Mouse (Mus musculus) sigmoid colon, adult 10 weeks (tissue): ENCODE data around the gene Csf3. TPM values are rescaled to one million over a fixed set of nuclear protein-coding genes. Genes with fewer than 3 reads are reported as not detected.

Experiments used
- polyA plus RNA-seq: library from polyadenylated mRNA; stranded (reverse); fragments of 350-450 nt; fragmentation: Illumina TruSeq; extraction: RNeasy Lipid Tissue Mini Kit (QIAGEN cat#74804); gene quantifications from one replicate; pipeline ENCODE4 v1.2.3, GENCODE M21; 2014; ENCODE audit warnings: low read depth, low replicate concordance

Csf3 gene
- polyA plus RNA-seq: not detected

DNA sequence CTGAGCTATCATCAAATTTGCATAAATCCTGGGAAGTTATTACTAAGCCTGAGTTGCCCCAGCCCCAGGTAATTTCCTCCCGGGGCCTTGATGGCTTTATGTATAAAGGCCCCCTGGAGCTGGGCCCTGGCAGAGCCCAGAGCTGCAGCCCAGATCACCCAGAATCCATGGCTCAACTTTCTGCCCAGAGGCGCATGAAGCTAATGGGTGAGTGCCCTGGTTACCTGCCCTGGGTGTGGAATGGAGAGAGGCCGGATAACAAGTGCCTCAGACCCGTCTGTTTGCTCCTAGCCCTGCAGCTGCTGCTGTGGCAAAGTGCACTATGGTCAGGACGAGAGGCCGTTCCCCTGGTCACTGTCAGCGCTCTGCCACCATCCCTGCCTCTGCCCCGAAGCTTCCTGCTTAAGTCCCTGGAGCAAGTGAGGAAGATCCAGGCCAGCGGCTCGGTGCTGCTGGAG, at the start of gene Csf3:
Gene Csf3, plus strand, starts transcription at position 51 of the 458 bp plus-strand sequence.

DNA sequence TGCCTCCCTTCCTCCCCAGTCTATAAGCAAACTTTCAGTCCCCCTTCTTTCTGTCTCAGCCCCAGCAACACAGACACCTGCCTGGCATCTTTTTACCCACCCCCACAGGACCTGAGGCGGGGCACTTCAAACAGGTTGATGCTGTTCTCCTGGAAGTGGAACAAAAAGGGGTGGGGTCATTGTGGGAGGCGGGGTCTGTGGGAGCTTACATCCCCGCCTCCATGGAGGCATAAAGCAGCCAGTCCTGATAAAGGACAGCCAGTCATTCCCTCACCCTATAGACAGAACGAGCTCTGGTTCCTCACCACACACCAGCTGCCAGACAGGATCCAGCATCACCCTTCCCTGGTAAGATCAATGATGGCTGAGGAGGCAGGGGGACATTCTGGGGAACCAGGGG, 37.0 kb upstream of the Csf3 start, which contains the start of gene Gsdma:
Gene Gsdma, plus strand, starts transcription at position 261 of the 400 bp plus-strand sequence.

DNA sequence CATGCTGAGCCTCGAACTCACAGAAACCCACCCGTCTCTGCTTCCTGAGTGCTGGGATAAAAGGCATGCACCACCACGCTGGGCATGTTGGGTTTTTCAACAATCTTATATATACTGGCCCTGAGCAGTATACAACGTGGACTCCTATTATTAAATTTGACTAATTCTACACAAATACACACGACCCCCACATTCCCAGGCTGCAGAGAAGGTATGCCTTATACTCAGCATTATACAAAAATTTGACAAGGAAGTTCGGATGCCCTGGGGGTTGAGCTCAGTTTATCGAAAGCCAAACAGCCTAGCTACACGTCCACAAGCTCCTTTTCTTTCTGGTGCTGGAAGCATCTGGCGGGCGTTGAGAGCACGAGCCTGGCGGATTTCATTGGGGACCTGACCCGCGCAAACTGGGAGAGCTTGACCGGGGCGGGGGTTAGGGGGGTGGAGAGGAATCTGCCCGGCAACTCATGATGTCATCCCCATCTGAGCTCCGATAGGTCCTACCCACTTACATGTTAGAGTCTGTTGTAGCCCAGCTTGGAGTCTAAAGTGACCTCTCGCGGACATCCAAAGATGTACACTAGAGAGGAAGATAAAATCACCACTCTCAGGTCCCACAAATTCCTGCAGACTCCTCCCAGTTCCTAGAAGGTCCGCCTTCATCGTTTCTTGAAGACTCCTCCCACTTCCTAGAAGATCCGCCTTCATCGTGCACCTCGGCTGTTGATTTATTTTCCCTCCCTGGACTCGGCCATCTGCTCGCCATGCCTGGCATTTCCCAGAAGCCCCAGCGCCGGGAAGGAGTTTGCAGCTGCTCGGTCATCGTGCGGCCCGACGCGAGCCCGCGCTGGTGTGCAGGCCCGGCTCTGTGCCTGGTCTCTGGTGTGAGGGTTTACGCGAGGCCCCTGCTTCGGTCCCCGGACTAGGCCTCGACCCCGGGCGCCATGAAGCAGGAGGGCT, 19.0 kb upstream of the Csf3 start, which contains the start of gene Psmd3:
Gene Psmd3, plus strand, starts transcription at position 769 of the 960 bp plus-strand sequence.

DNA sequence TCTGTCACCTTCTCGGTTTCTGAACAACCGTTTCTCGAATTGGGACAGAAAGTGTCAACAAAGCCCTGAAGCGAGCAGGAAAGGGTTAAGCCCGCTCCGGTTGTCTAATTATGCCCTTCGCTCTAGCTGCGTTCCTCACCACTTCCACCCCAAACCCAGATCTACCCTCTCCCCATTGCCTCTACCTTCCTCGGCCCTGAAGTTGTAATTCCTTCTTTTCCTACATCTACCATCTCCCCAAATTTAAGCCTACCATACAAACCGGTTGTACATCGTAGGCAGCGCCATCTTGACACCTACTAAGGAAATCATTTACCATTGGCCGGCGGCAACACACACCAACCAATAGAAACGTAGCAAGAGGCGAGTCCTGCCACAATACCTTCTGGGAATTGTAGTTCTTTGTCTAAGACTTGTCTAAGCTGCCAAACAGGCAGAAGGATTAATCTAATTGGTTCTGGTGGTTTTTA, 28.1 kb downstream of the Csf3 start, which contains the start of gene Med24:
Gene Med24, minus strand, starts transcription at position 317 of the 470 bp plus-strand sequence.

DNA sequence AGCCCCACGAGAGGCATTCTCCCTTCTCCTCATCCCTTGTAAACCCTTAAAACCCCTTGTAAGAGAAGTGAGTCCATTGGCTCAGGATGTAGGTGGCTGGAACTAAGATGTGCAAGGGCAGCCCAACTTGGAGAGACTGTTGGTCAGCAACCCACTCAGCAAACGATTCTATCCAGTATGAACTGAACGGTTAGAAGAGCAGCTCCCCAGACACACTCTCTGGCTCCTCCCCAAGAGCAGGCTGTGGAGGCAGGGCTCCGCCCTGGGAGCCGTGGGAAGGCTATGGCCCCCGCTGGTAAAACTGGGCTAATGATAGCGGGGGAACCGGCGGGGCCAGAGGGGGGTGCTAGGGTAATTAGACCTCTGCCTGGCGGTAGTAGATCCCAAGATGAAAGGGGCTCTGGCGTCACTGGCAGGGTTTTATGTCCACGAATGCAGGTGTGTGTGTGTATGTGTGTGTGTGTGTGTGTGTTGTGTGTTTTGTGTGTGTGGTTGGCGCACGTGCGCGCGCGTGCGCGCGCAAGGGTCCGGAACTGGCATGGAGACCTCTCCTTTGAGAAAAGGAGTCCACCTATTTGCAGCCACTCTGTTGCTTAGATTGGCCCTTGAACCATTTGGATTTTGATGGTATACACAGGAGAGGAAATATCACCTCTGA, 39.5 kb downstream of the Csf3 start, which contains the start of gene Thra:
Gene Thra, plus strand, starts transcription at position 246 of the 658 bp plus-strand sequence.

Other genes with a start within 250 kb of the Csf3 start
- 6.2 TPM for gene Ikzf3, start 155.2 kb upstream of the Csf3 start, polyA plus RNA-seq
- gene Zpbp2, start 150.2 kb upstream of the Csf3 start, polyA plus RNA-seq: 0.91 TPM
- gene Ormdl3, start 113.9 kb upstream of the Csf3 start, polyA plus RNA-seq: 2.4 TPM
- not detected for gene Lrrc3c, start 103.0 kb upstream of the Csf3 start, polyA plus RNA-seq
- gene Gm12355, start 75.6 kb upstream of the Csf3 start, polyA plus RNA-seq: not detected
- gene Gsdma3, start 74.9 kb upstream of the Csf3 start, polyA plus RNA-seq: not detected
- not detected for gene Gsdma2, start 54.5 kb upstream of the Csf3 start, polyA plus RNA-seq
- 0.60 TPM for gene Gsdma, start 36.9 kb upstream of the Csf3 start, polyA plus RNA-seq
- gene Psmd3, start 18.7 kb upstream of the Csf3 start, polyA plus RNA-seq: 12.0 TPM
- 5.0 TPM for gene Med24, start 28.2 kb downstream of the Csf3 start, polyA plus RNA-seq
- gene Thra, start 39.4 kb downstream of the Csf3 start, polyA plus RNA-seq: 5.7 TPM
- gene Nr1d1, start 74.1 kb downstream of the Csf3 start, polyA plus RNA-seq: 3.3 TPM
- gene Msl1, start 94.3 kb downstream of the Csf3 start, polyA plus RNA-seq: 95.5 TPM
- 31.6 TPM for gene Casc3, start 103.6 kb downstream of the Csf3 start, polyA plus RNA-seq
- gene Rapgefl1, start 135.5 kb downstream of the Csf3 start, polyA plus RNA-seq: 33.8 TPM
- 24.1 TPM for gene Wipf2, start 162.4 kb downstream of the Csf3 start, polyA plus RNA-seq
- gene Cdc6, start 206.5 kb downstream of the Csf3 start, polyA plus RNA-seq: 2.2 TPM
- 1.3 TPM for gene Rara, start 226.6 kb downstream of the Csf3 start, polyA plus RNA-seq